Mouse (Mus musculus) B cell, adult 62 days (primary cell): Measurements from ENCODE around the gene Gm20741. TPM values are rescaled to one million over a fixed set of nuclear protein-coding genes. Genes with fewer than 3 reads are reported as not detected.

Experiments used
- total RNA-seq: library from RNA; stranded (reverse); gene quantifications from 4 replicates; pipeline ENCODE4 v1.2.4, GENCODE M21; 2023

Gm20741 gene
- total RNA-seq, result not detected in 4 replicates

GRCm38 (mm10) chr16:88811827-88812226 is at the start of gene Gm20741:
Gm20741 (minus strand) TSS chr16:88812220.

DNA sequence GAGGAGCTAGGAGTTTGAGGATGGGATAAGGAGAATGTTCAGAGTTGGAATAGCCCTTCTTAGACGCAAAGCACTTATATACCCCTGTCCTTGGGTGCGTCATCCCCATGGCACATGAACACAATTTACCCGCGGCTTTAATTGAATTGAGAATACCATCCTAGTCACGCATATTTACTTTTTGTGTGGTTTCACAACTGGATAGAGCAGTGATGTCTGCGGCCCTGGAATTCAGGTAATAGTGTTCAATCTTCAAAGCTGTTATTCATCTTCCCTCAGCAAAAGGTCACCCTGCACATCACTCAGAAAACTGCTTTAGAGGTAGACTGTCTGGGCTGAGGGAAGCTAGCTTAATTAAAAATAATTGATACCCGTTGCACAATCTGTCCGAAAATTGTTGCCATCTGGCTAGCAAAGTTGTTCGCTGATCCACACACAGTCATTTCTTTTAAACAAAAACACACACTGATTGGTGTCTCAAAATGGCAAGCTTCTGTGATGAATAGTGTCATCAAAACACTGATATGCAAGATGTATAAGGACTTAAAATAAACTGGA is 14.2 kb upstream of the Gm20741 start, which contains the start of gene Krtap14:
TSS of gene Krtap14 (minus strand) at position 51 of the 558 bp plus-strand sequence.

DNA sequence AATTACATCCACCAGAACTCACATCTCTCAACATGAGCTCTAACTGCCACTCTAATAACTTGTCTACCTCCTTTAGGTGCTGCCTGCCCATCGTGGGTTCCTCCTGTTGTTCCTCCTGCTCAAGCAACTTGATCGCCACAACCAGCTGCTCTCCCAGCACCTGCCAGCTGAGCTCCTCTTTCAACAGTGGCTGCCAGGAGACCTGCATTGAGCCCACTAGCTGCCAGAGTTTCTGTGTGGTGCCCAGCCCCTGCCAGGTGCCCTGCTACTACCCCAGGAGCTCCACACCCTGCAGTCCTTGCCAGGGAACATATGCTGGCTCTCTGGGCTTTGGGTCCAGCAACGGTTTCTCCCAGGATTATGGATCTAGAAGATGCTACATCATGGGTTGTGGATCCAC is 8.0 kb upstream of the Gm20741 start, which contains the start of gene Krtap15:
TSS of gene Krtap15 (plus strand) at position 150 of the 400 bp plus-strand sequence.

DNA sequence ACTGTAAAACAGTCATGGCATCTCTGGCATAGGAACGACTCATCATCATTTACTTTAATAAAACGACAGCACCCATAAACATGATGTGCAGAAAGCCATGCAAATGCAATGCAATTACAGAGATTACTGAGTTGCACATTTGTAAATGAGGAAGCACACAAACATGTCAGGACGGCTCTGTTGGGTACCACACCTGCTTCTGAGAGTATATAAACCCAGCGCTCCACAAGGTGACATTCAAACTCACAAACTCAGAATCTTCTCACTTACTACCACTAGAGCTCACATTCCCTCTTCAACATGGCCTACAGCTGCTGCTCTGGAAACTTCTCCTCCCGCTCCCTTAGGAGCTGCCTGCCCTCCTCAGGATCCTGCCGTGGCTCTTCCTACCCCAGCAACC is 34.4 kb downstream of the Gm20741 start, which contains the start of gene Gm5965:
TSS of gene Gm5965 (plus strand) at position 301 of the 400 bp plus-strand sequence.

GRCm38 (mm10) chr16:88774106-88774505 is 37.9 kb downstream of the Gm20741 start, which contains the start of gene 2310057N15Rik:
2310057N15Rik (minus strand) TSS chr16:88774206.

Other genes starting within 250 kb of the Gm20741 start
- gene Cldn8, start 249.0 kb downstream of the Gm20741 start, total RNA-seq, result not detected in 4 replicates
- not detected in 4 replicates for gene Krtap24-1, start 199.9 kb downstream of the Gm20741 start, total RNA-seq
- not detected in 4 replicates for gene 2310079G19Rik, start 184.6 kb downstream of the Gm20741 start, total RNA-seq
- gene Krtap26-1, start 164.4 kb downstream of the Gm20741 start, total RNA-seq, result not detected in 4 replicates
- not detected in 4 replicates for gene Krtap27-1, start 140.5 kb downstream of the Gm20741 start, total RNA-seq
- not detected in 4 replicates for gene 2310061N02Rik, start 104.3 kb downstream of the Gm20741 start, total RNA-seq
- gene Krtap13-1, start 83.4 kb downstream of the Gm20741 start, total RNA-seq, result not detected in 4 replicates
- not detected in 4 replicates for gene Krtap13, start 60.6 kb downstream of the Gm20741 start, total RNA-seq
- gene 2310034C09Rik, start 53.4 kb downstream of the Gm20741 start, total RNA-seq, result not detected in 4 replicates
- gene 2310057N15Rik, start 38.0 kb downstream of the Gm20741 start, total RNA-seq, result not detected in 4 replicates
- gene Gm5965, start 34.3 kb downstream of the Gm20741 start, total RNA-seq, result not detected in 4 replicates
- not detected in 4 replicates for gene Krtap15, start 8.0 kb upstream of the Gm20741 start, total RNA-seq
- gene Krtap14, start 13.9 kb upstream of the Gm20741 start, total RNA-seq, result not detected in 4 replicates
- gene Krtap19-1, start 57.2 kb upstream of the Gm20741 start, total RNA-seq, result not detected in 4 replicates
- not detected in 4 replicates for gene Krtap19-2, start 62.0 kb upstream of the Gm20741 start, total RNA-seq
- gene Krtap19-3, start 65.8 kb upstream of the Gm20741 start, total RNA-seq, result not detected in 4 replicates
- not detected in 4 replicates for gene Krtap19-4, start 72.9 kb upstream of the Gm20741 start, total RNA-seq
- not detected in 4 replicates for gene Krtap19-5, start 84.2 kb upstream of the Gm20741 start, total RNA-seq
- not detected in 4 replicates for gene Krtap19-9b, start 120.0 kb upstream of the Gm20741 start, total RNA-seq
- gene Krtap16-3, start 150.7 kb upstream of the Gm20741 start, total RNA-seq, result not detected in 4 replicates
- gene Krtap22-2, start 198.5 kb upstream of the Gm20741 start, total RNA-seq, result not detected in 4 replicates
- gene Gm10229, start 203.1 kb upstream of the Gm20741 start, total RNA-seq, result not detected in 4 replicates
- not detected in 4 replicates for gene Krtap6-1, start 219.5 kb upstream of the Gm20741 start, total RNA-seq
- not detected in 4 replicates for gene Gm10228, start 229.3 kb upstream of the Gm20741 start, total RNA-seq
- gene Krtap6-5, start 235.7 kb upstream of the Gm20741 start, total RNA-seq, result not detected in 4 replicates